Comparison of ENCODE assay signal across 10 mouse cellular contexts in the genomic region with DNA sequence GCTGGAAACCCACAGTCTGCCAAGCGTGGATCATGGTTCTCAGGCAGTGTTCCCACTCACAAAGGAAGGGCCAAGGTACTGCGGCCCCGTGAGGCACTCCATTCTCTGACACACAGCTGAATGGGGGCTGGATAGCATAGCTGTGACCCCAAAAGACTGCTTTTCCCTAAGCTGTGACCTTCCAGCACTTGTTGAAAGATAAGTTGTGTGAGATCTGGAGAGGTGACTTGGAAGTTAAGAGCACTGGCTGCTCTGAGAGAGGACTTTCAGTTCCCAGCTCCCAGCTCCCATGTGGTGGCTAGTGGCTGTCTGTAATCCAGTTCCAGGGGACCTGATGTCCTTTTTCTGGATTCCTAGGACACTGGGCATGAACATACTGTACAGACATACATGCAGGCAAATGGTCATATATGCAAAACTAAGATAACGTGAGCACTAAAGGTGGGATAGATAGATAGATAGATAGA.
DNase-seq lines count a peak whose midpoint lies in the region; ATAC-seq and TF ChIP-seq lines count a peak whose summit lies in the region.
"Had no signal": no experiment of that assay in that cellular context is flagged by ENCODE, and none has a peak within 500 bp of the region (broad histone marks: within the 10 kb centered on the region; RNA-seq: fewer than 3 reads in every experiment).

No protein-coding gene starts in this region.

- no peaks in the 10 kb centered on the region for H3K9me3 ChIP-seq in lung, postnatal 0 days (ENCODE audit: low read length)
- no peaks in the 10 kb centered on the region for H3K9me3 ChIP-seq in heart, embryonic 11.5 days (replicated peaks; ENCODE audit: control insufficient read depth, low read length)
- no peaks in the 10 kb centered on the region for H3K9me3 ChIP-seq in limb, embryonic 15.5 days

- H3K9ac ChIP-seq in lung, postnatal 0 days (replicated peaks; ENCODE audit: low read depth): no peak overlapping the region
- H3K9ac ChIP-seq in heart, embryonic 11.5 days (ENCODE audit: low read depth, low read length): peak overlapping the region; percentile 56; the same call in 1 of the 2 replicates
- no peak overlapping the region for H3K9ac ChIP-seq in limb, embryonic 15.5 days

- intact Hi-C loops in gastrocnemius, adult 2 months (cut with DNase I): no loop called here

- no peak for ATAC-seq in lung, postnatal 0 days
- 0 out of 2 replicates have a peak, but pooled peaks have one; percentile 29 for ATAC-seq in heart, embryonic 11.5 days (replicated peaks; ENCODE audit: insufficient number of reproducible peaks, low FRiP score, low TSS enrichment)
- ATAC-seq in limb, embryonic 15.5 days (ENCODE audit: insufficient number of reproducible peaks, low FRiP score, low TSS enrichment, low read depth): no peak
- no peak for ATAC-seq in cerebellum, adult (ENCODE audit: insufficient number of reproducible peaks, low FRiP score, low TSS enrichment)

- DNase-seq in gastrocnemius, adult 2 months: no peak
- no peak for DNase-seq in gastrocnemius, postnatal 10 days
- DNase-seq in lung, postnatal 0 days (ENCODE audit: low spot score): no peak
- no peak for DNase-seq in lung, postnatal 4 days
- DNase-seq in c-Kit-positive CD71-positive TER-119-positive erythroid progenitor cells, embryonic 14.5 days (ENCODE audit: low spot score): no peak
- DNase-seq: embryo, embryonic 11 days; gastrocnemius, postnatal 14 days had no signal

- no peak overlapping the region for H3K27ac ChIP-seq in gastrocnemius, adult 2 months
- 0 out of 2 replicates have a peak overlapping the region, but pooled peaks have one; percentile 69 for H3K27ac ChIP-seq in lung, postnatal 0 days (ENCODE audit: low read length)
- H3K27ac ChIP-seq in heart, embryonic 11.5 days (ENCODE audit: low read depth, low read length): peak overlapping the region; percentile 92
- H3K27ac ChIP-seq in limb, embryonic 15.5 days: no peak overlapping the region; the same call in 1 of the 2 replicates

- no peak for TF ChIP-seq EP300 in lung, postnatal 0 days (IDR thresholded peaks at IDR 0.05)

- no peak for TF ChIP-seq CTCF in gastrocnemius, adult 2 months (IDR thresholded peaks at IDR 0.05)
- TF ChIP-seq CTCF in lung, postnatal 0 days (IDR thresholded peaks at IDR 0.05): no peak

- H3K4me2 ChIP-seq in lung, postnatal 0 days (replicated peaks; ENCODE audit: low read depth, low read length): no peak overlapping the region
- H3K4me2 ChIP-seq in heart, embryonic 11.5 days: peak overlapping the region; percentile 53
- H3K4me2 ChIP-seq in limb, embryonic 15.5 days: peak overlapping the region; percentile 27

- no peaks in the 10 kb centered on the region for H3K36me3 ChIP-seq in lung, postnatal 0 days (ENCODE audit: insufficient read depth, low read length)
- H3K36me3 ChIP-seq in heart, embryonic 11.5 days (ENCODE audit: control insufficient read depth, insufficient read depth, low read length): no peaks in the 10 kb centered on the region; the same call in 1 of the 2 replicates
- peaks cover 4% of the 10 kb centered on the region; the same call in 1 of the 2 replicates for H3K36me3 ChIP-seq in limb, embryonic 15.5 days

- H3K27me3 ChIP-seq in lung, postnatal 0 days (replicated peaks; ENCODE audit: insufficient read depth, low read length): no peaks in the 10 kb centered on the region
- no peaks in the 10 kb centered on the region for H3K27me3 ChIP-seq in heart, embryonic 11.5 days (ENCODE audit: control insufficient read depth, insufficient read depth, low read length)
- peaks cover 4% of the 10 kb centered on the region; the same call in 1 of the 2 replicates for H3K27me3 ChIP-seq in limb, embryonic 15.5 days

- 0 out of 2 replicates have a peak, but pooled peaks cover 3% of the 10 kb centered on the region for H3K4me1 ChIP-seq in lung, postnatal 0 days (ENCODE audit: insufficient read depth, low read depth, low read length)
- H3K4me1 ChIP-seq in heart, embryonic 11.5 days (ENCODE audit: control insufficient read depth, insufficient read depth, low read length): peaks cover 33% of the 10 kb centered on the region
- peaks cover 17% of the 10 kb centered on the region for H3K4me1 ChIP-seq in limb, embryonic 15.5 days

- peak overlapping the region; percentile 52; the same call in 1 of the 2 replicates for H3K4me3 ChIP-seq in gastrocnemius, adult 2 months
- no peak overlapping the region for H3K4me3 ChIP-seq in lung, postnatal 0 days (ENCODE audit: low read depth, low read length)
- peak overlapping the region; percentile 14; the same call in 1 of the 2 replicates for H3K4me3 ChIP-seq in heart, embryonic 11.5 days (ENCODE audit: low read depth, low read length)
- no peak overlapping the region for H3K4me3 ChIP-seq in limb, embryonic 15.5 days

- WGBS in lung, postnatal 0 days: 47% methylated on average over 4 of the region's 4 CpGs
- WGBS in heart, embryonic 11.5 days (ENCODE audit: insufficient replicate concordance): 30% methylated on average over 4 of the region's 4 CpGs
- 33% methylated on average over 4 of the region's 4 CpGs for WGBS in limb, embryonic 15.5 days

Comparison
In these comparisons a context has a peak if more than half of its experiments do, and no peak if none do; other contexts are left out.
1. H3K27ac ChIP-seq: peak in lung, postnatal 0 days (single experiment) and heart, embryonic 11.5 days (single experiment); none in gastrocnemius, adult 2 months (single experiment) and limb, embryonic 15.5 days (single experiment).
2. H3K4me3 ChIP-seq: peak in gastrocnemius, adult 2 months (single experiment) and heart, embryonic 11.5 days (single experiment); none in lung, postnatal 0 days (single experiment) and limb, embryonic 15.5 days (single experiment).